Mouse (Mus musculus): Measurements from ENCODE around the gene Pxdn. TPM values are rescaled to one million over a fixed set of nuclear protein-coding genes. Genes with fewer than 3 reads are reported as not detected.

The Pxdn gene
- 3.8 and 4.9 TPM in 2 replicates for polyA plus RNA-seq (2021; fragmentation: Nextera tagmentation)
- long read RNA-seq, experiment 1, full-length matches to known transcripts, result 2 of 32 reads
- long read RNA-seq, experiment 1, partial matches to known transcripts, result 24 of 32 reads
- long read RNA-seq, experiment 1, other reads (novel, unspliced or antisense), result 6 of 32 reads
- long read RNA-seq, experiment 2, partial matches to known transcripts, result 6 of 6 reads
- long read RNA-seq, experiment 2, other reads (novel, unspliced or antisense), result 0 of 6 reads

GRCm38 (mm10) chr12:29937308-29937707 is at the start of gene Pxdn:
Pxdn (plus strand) TSS chr12:29937608.

Other genes with a start within 250 kb of the Pxdn start
- 0.15 and 0.18 TPM in 2 replicates for gene Tpo, start 195.0 kb downstream of the Pxdn start, polyA plus RNA-seq (2021; fragmentation: Nextera tagmentation)